Mouse (Mus musculus): ENCODE measurements around the gene Mymk.

DNA sequence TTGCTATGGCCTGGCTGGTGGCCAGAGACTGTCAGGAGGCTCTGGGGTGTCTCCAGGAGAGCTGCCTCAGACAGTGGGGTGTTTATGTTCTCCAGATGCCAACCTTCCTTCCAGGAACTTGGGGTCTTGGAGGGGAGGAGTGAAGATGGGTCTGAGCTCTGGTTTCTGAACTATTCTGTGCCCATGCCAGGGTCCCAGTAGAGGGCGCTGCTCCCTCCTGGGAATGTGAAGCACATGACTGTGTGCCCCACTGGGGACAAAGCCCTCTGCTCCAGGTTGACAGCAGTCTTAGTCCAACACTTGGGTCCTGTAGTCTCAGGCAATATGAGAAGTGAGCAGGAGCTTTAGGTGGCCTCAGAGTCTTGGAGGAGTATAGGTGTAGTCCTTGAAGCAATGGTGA is 32.7 kb downstream of the Mymk start:
- TF ChIP-seq MAX (IDR thresholded peaks at IDR 0.05; ENCODE audit: low read depth), result no peak
- no peak for TF ChIP-seq POLR2A (IDR thresholded peaks at IDR 0.05; ENCODE audit: insufficient read length, low read depth)
- TF ChIP-seq E2F4 (IDR thresholded peaks at IDR 0.05; ENCODE audit: insufficient read depth), result no peak
- no peak for TF ChIP-seq TCF12 (IDR thresholded peaks at IDR 0.05; ENCODE audit: insufficient read depth, poor library complexity, severe bottlenecking)
- TF ChIP-seq SRF (IDR thresholded peaks at IDR 0.05; ENCODE audit: control insufficient read depth, insufficient read length, low read depth), result no peak
- no peak for TF ChIP-seq POLR2AphosphoS2 (IDR thresholded peaks at IDR 0.05; ENCODE audit: insufficient read length, low read depth)
- no peak for TF ChIP-seq MYOG (IDR thresholded peaks at IDR 0.05; ENCODE audit: control insufficient read depth in 1 of 3, insufficient read depth in 1 of 3, insufficient read length in 2 of 3, low read depth in 2 of 3)
- no peak for TF ChIP-seq USF1 (IDR thresholded peaks at IDR 0.05; ENCODE audit: low read depth)
